Mouse (Mus musculus): ENCODE results near the gene Gmcl1. TPM values are rescaled to one million over a fixed set of nuclear protein-coding genes. Genes with fewer than 3 reads are reported as not detected.

Gene Gmcl1
- total and polyA plus RNA-seq, 2 experiments from 2014 or later, result 5.1 to 7.0 TPM

DNA sequence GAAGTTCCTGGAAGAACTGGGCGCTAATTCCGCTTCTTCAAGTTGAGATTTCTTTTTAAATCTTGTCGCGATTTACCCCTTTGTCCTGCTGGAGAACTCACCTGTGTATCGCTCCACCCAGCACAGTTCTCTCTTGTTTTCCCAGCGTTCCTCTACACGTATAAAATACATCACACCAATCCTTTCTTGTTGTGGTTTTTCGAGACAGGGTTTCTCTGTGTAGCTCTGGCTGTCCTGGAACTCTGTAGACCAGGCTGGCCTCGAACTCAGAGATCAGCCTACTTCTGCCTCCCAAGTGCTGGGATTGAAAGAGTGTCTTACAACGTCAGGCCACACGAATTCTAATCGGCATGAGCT lies 48.5 kb downstream of the Gmcl1 start:
- Histone ChIP-seq H3K9ac (replicated peaks; ENCODE audit: low read depth, low read length) (peak overlapping the region; percentile 89), H3K4me2 (ENCODE audit: low read depth, low read length) (peak overlapping the region; percentile 64), H3K27me3 (ENCODE audit: control insufficient read depth, insufficient read depth, low read length) (no peaks in the 10 kb centered on the region), H3K27ac (ENCODE audit: low read depth) (peak overlapping the region; percentile 75), H3K4me3 (ENCODE audit: low read depth, low read length) (peak overlapping the region; percentile 94), H3K36me3 (replicated peaks; ENCODE audit: control insufficient read depth, insufficient read depth, low read length) (peaks cover 35% of the 10 kb centered on the region), H3K9me3 (replicated peaks; ENCODE audit: control insufficient read depth, low read length) (no peaks in the 10 kb centered on the region), H3K4me1 (ENCODE audit: control insufficient read depth, insufficient read depth) (no peaks in the 10 kb centered on the region)
- DNase-seq (ENCODE audit: low spot score), result no peak
- TF ChIP-seq EP300 (IDR thresholded peaks at IDR 0.05; ENCODE audit: low read depth) (no peak), CTCF (IDR thresholded peaks at IDR 0.05; ENCODE audit: low read depth) (no peak)
- no peak for ATAC-seq (ENCODE audit: insufficient read depth, low read depth)
- WGBS, result 39% methylated on average over 12 of the region's 12 CpGs

DNA sequence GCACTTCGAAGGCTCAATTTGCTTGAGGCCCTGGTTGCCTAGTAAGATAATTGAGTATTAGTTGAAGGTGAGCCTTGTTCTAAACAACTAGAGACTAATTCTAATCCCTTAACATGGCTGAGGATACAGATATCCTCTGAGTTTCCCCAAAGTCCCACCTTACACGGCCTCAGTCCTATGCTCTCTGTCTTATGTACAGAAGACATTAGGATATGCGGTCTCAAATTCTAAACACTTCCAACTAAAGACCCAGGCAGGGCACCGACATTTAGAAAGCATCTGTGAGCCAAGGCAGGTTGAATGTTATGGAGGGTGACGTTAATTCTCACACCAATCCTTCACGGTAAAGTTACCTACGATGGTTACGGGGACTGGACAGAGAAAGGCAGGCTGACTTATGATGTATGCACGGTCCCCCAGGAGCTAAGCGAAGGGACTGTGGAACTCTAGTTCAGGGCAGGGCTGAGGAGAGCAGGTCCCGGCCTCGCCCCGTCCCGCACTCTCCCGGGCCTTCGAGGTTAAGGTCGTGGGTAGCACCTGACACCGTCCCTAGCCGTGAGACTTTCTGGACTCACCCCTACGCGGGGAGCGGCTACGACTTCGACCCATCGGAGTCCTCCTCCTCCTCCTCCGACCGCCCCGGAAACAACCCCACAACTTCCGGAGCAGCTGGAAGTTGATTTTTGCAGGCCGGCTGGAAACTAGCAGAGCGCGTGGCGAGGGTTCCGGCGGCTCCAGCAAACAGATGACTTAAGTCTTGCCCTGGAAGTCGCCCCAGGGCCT lies 49.1 kb downstream of the Gmcl1 start, which contains the start of gene Snrnp27:
Gene Snrnp27, minus strand, starts transcription at position 651 of the 783 bp plus-strand sequence.
- Histone ChIP-seq H3K9me3 (replicated peaks; ENCODE audit: control insufficient read depth, low read length) (no peaks in the 10 kb centered on the region), H3K27me3 (ENCODE audit: control insufficient read depth, insufficient read depth, low read length) (no peaks in the 10 kb centered on the region), H3K4me3 (ENCODE audit: low read depth, low read length) (peak within 1 kb of the TSS; percentile 94), H3K4me2 (ENCODE audit: low read depth, low read length) (peak within 1 kb of the TSS; percentile 64), H3K9ac (replicated peaks; ENCODE audit: low read depth, low read length) (peak within 1 kb of the TSS; percentile 89), H3K27ac (ENCODE audit: low read depth) (peak within 1 kb of the TSS; percentile 75), H3K4me1 (ENCODE audit: control insufficient read depth, insufficient read depth) (no peaks in the 10 kb centered on the region), H3K36me3 (replicated peaks; ENCODE audit: control insufficient read depth, insufficient read depth, low read length) (peaks cover 35% of the 10 kb centered on the region)
- TF ChIP-seq CTCF (IDR thresholded peaks at IDR 0.05; ENCODE audit: low read depth) (no peak), EP300 (IDR thresholded peaks at IDR 0.05; ENCODE audit: low read depth) (peak; percentile 32; the same call in 1 of the 2 replicates)
- DNase-seq (ENCODE audit: low spot score), result peak; percentile 87
- 3% methylated on average over 36 of the region's 36 CpGs for WGBS
- peak; percentile 94 for ATAC-seq (ENCODE audit: insufficient read depth, low read depth)

- WGBS, result 90% methylated on average over 3 of the region's 3 CpGs
- no peaks in the 10 kb centered on the region for H3K4me1 ChIP-seq (ENCODE audit: control insufficient read depth, insufficient read depth)
- H3K4me2 ChIP-seq (ENCODE audit: low read depth, low read length), result no peak overlapping the region
- H3K36me3 ChIP-seq (replicated peaks; ENCODE audit: control insufficient read depth, insufficient read depth, low read length), result peaks cover 61% of the 10 kb centered on the region
- no peak for ATAC-seq (ENCODE audit: insufficient read depth, low read depth)
- H3K4me3 ChIP-seq (ENCODE audit: low read depth, low read length), result no peak overlapping the region
- no peaks in the 10 kb centered on the region for H3K9me3 ChIP-seq (replicated peaks; ENCODE audit: control insufficient read depth, low read length)
- no peak overlapping the region for H3K27ac ChIP-seq (ENCODE audit: low read depth)
- H3K27me3 ChIP-seq (ENCODE audit: control insufficient read depth, insufficient read depth, low read length), result no peaks in the 10 kb centered on the region
- no peak for DNase-seq (ENCODE audit: low spot score)
- no peak for TF ChIP-seq CTCF (IDR thresholded peaks at IDR 0.05; ENCODE audit: low read depth)
- no peak for TF ChIP-seq EP300 (IDR thresholded peaks at IDR 0.05; ENCODE audit: low read depth)
- no peak overlapping the region for H3K9ac ChIP-seq (replicated peaks; ENCODE audit: low read depth, low read length)
These were observed 51.9 kb downstream of the Gmcl1 start for GRCm38 (mm10) chr6:86681289-86681688.

DNA sequence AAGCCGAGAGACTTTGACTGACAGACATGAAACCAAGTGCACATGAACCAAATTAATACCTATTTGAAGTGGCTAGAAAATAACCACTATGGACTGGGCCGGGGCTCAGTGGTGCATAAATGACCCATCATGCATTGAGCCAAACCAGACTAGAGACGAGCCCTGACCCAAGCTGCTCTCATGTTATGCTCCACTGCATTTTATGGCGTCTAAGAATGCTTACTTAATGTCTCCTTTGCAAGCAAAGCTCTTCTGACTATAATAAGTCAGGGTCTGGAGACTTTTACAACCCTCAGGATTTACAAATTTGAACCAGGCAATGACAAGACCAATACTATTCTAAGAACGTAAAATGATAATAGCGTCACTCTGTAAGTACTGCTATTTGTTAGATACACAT lies 54.8 kb downstream of the Gmcl1 start:
- Histone ChIP-seq H3K36me3 (replicated peaks; ENCODE audit: control insufficient read depth, insufficient read depth, low read length) (peaks cover 91% of the 10 kb centered on the region), H3K4me1 (ENCODE audit: control insufficient read depth, insufficient read depth) (no peaks in the 10 kb centered on the region), H3K27me3 (ENCODE audit: control insufficient read depth, insufficient read depth, low read length) (no peaks in the 10 kb centered on the region), H3K4me2 (ENCODE audit: low read depth, low read length) (no peak overlapping the region), H3K9me3 (replicated peaks; ENCODE audit: control insufficient read depth, low read length) (no peaks in the 10 kb centered on the region), H3K27ac (ENCODE audit: low read depth) (no peak overlapping the region), H3K9ac (replicated peaks; ENCODE audit: low read depth, low read length) (no peak overlapping the region), H3K4me3 (ENCODE audit: low read depth, low read length) (no peak overlapping the region)
- no peak for TF ChIP-seq EP300 (IDR thresholded peaks at IDR 0.05; ENCODE audit: low read depth)
- WGBS, result 94% methylated on average over 6 of the region's 6 CpGs
- ATAC-seq (ENCODE audit: insufficient read depth, low read depth) (no peak), DNase-seq (ENCODE audit: low spot score) (no peak)

- no peak overlapping the region for H3K4me3 ChIP-seq (ENCODE audit: low read depth, low read length)
- peak; percentile 90 for DNase-seq (ENCODE audit: low spot score)
- H3K9me3 ChIP-seq (replicated peaks; ENCODE audit: control insufficient read depth, low read length), result no peaks in the 10 kb centered on the region
- TF ChIP-seq EP300 (IDR thresholded peaks at IDR 0.05; ENCODE audit: low read depth), result no peak
- TF ChIP-seq CTCF (IDR thresholded peaks at IDR 0.05; ENCODE audit: low read depth), result peak; percentile 98
- H3K27ac ChIP-seq (ENCODE audit: low read depth), result no peak overlapping the region
- 0 out of 2 replicates have a peak, but pooled peaks cover 9% of the 10 kb centered on the region for H3K4me1 ChIP-seq (ENCODE audit: control insufficient read depth, insufficient read depth)
- no peaks in the 10 kb centered on the region for H3K27me3 ChIP-seq (ENCODE audit: control insufficient read depth, insufficient read depth, low read length)
- no peak for ATAC-seq (ENCODE audit: insufficient read depth, low read depth)
- 15% methylated on average over 2 of the region's 2 CpGs for WGBS
- H3K36me3 ChIP-seq (replicated peaks; ENCODE audit: control insufficient read depth, insufficient read depth, low read length), result peaks cover 44% of the 10 kb centered on the region
- H3K4me2 ChIP-seq (ENCODE audit: low read depth, low read length), result no peak overlapping the region
- H3K9ac ChIP-seq (replicated peaks; ENCODE audit: low read depth, low read length), result no peak overlapping the region
These were observed 62.3 kb downstream of the Gmcl1 start for GRCm38 (mm10) chr6:86670873-86671272.

All from heart, postnatal 0 days (tissue).